Comparison of ENCODE assay signal across 33 mouse cellular contexts in genomic region chr9:116462232-116462631, GRCm38 (mm10).
"Had no signal": no experiment of that assay in that cellular context is flagged by ENCODE, and none has a peak within 500 bp of the region (broad histone marks: within the 10 kb centered on the region; RNA-seq: fewer than 3 reads in every experiment).

No protein-coding gene starts in this region.

- DNase-seq: heart, postnatal 10 days; heart, postnatal 14 days; heart, postnatal 4 days; kidney, adult 11 months; kidney, adult 18-20 months; kidney, adult 2 months; kidney, adult 8-10 months; kidney, adult 9 months; kidney, postnatal 10 days; kidney, postnatal 14 days; kidney, postnatal 25 days; kidney, postnatal 36 days; kidney, postnatal 4 days; layer of hippocampus, adult 9-11 months; layer of hippocampus, postnatal 36 days had no signal

- H3K4me3 ChIP-seq: heart, embryonic 12.5 days; heart, embryonic 13.5 days; heart, embryonic 15.5 days; hindbrain, embryonic 10.5 days; hindbrain, embryonic 12.5 days; hindbrain, embryonic 13.5 days; hindbrain, embryonic 15.5 days; intestine, embryonic 15.5 days; kidney, embryonic 15.5 days; layer of hippocampus, adult 2 months; left cerebral cortex, adult 2 months had no signal

- H3K4me1 ChIP-seq: heart, embryonic 15.5 days; hindbrain, embryonic 10.5 days; intestine, embryonic 15.5 days; kidney, embryonic 15.5 days had no signal

- ATAC-seq: hindbrain, embryonic 16.5 days; hindbrain, postnatal 0 days; inflammation-experienced regulatory T-cells, adult 6 months; intestine, embryonic 15.5 days; intestine, embryonic 16.5 days; intestine, postnatal 0 days had no signal

- H3K36me3 ChIP-seq: heart, embryonic 12.5 days; heart, embryonic 13.5 days; heart, embryonic 15.5 days; hindbrain, embryonic 10.5 days; hindbrain, embryonic 12.5 days; hindbrain, embryonic 13.5 days; hindbrain, embryonic 15.5 days; intestine, embryonic 15.5 days; kidney, embryonic 15.5 days had no signal

- H3K27ac ChIP-seq: heart, embryonic 13.5 days; heart, embryonic 15.5 days; hindbrain, embryonic 10.5 days; hindbrain, embryonic 12.5 days; hindbrain, embryonic 13.5 days; hindbrain, embryonic 14.5 days; hindbrain, embryonic 15.5 days; hindbrain, postnatal 0 days; intestine, embryonic 15.5 days; kidney, embryonic 15.5 days; kidney, postnatal 0 days; layer of hippocampus, adult 2 months; left cerebral cortex, adult 2 months had no signal

- H3K9ac ChIP-seq: heart, embryonic 12.5 days; heart, embryonic 13.5 days; heart, embryonic 15.5 days; hindbrain, embryonic 12.5 days; hindbrain, embryonic 13.5 days; hindbrain, embryonic 14.5 days; hindbrain, embryonic 15.5 days; intestine, embryonic 15.5 days; kidney, embryonic 15.5 days had no signal

- H3K9me3 ChIP-seq: heart, embryonic 13.5 days; hindbrain, embryonic 10.5 days; hindbrain, embryonic 12.5 days; hindbrain, embryonic 15.5 days; intestine, embryonic 15.5 days; kidney, embryonic 15.5 days had no signal
